Mouse (Mus musculus) MEL (cell line): ENCODE data around the gene Slc6a3. TPM values are rescaled to one million over a fixed set of nuclear protein-coding genes. Genes with fewer than 3 reads are reported as not detected.

Experiments
- DNase-seq: peaks from one replicate; pipeline ENCODE4 v3.0.0; 2011; ENCODE audit warnings: low read depth, low spot score
- H3K27ac ChIP-seq: 2 replicates; pipeline ENCODE4 v1.5.1; 2012; ENCODE audit warnings: low read depth, mild to moderate bottlenecking, control low read depth, low read length, moderate library complexity; ENCODE audit not compliant: control insufficient read depth
- H3K27me3 ChIP-seq, 2 experiments: fragments of 150-350 bp in 1 of 2; sonication (generic) in 1 of 2; 2 replicates each; pipeline ENCODE4 v1.6.1; 2012; ENCODE audit warnings: low read length in 2 of 2, mild to moderate bottlenecking in 2 of 2, improper control_type of control experiment in 1 of 2, moderate library complexity in 1 of 2; ENCODE audit not compliant: insufficient read depth in 2 of 2, control insufficient read depth in 1 of 2
- H3K36me3 ChIP-seq, 2 experiments: 2 replicates each; pipeline ENCODE4 v1.6.1; 2012 to 2014; ENCODE audit warnings: low read length in 2 of 2, improper control_type of control experiment in 1 of 2, inconsistent platforms in 1 of 2, mild to moderate bottlenecking in 1 of 2; ENCODE audit not compliant: insufficient read depth in 2 of 2, control insufficient read depth in 1 of 2
- H3K4me1 ChIP-seq, 2 experiments: fragments of 150-350 bp in 1 of 2; sonication (generic) in 1 of 2; 2 replicates each; pipeline ENCODE4 v1.6.1; 2012; ENCODE audit warnings: low read length in 2 of 2, improper control_type of control experiment in 1 of 2, mild to moderate bottlenecking in 1 of 2; ENCODE audit not compliant: insufficient read depth in 2 of 2, control insufficient read depth in 1 of 2
- H3K4me3 ChIP-seq, 2 experiments: fragments of 150-350 bp in 1 of 2; sonication (generic) in 1 of 2; 2 replicates each; pipeline ENCODE4 v1.5.1; 2012; ENCODE audit warnings: low read depth in 2 of 2, low read length in 2 of 2, mild to moderate bottlenecking in 2 of 2, moderate library complexity in 2 of 2, control low read depth in 1 of 2, improper control_type of control experiment in 1 of 2; ENCODE audit not compliant: control insufficient read depth in 1 of 2, insufficient read depth in 1 of 2
- H3K79me2 ChIP-seq: 2 replicates; pipeline ENCODE4 v1.6.1; 2012; ENCODE audit warnings: mild to moderate bottlenecking, low read length, moderate library complexity; ENCODE audit not compliant: control insufficient read depth, poor library complexity, insufficient read depth
- H3K9ac ChIP-seq: 2 replicates; pipeline ENCODE4 v1.6.1; 2012; ENCODE audit warnings: low read depth, mild to moderate bottlenecking, control low read depth, low read length, moderate library complexity; ENCODE audit not compliant: control insufficient read depth, poor library complexity, severe bottlenecking
- H3K9me3 ChIP-seq: fragments of 150-350 bp; sonication (generic); replicated peaks from 2 replicates; pipeline ENCODE4 v1.6.1; 2012; ENCODE audit warnings: mild to moderate bottlenecking, low read length, improper control_type of control experiment, moderate library complexity; ENCODE audit not compliant: insufficient read depth
- BHLHE40 ChIP-seq: IDR thresholded peaks from 2 replicates; pipeline ENCODE4 v1.6.1; 2012; ENCODE audit warnings: low read depth, mild to moderate bottlenecking, inconsistent platforms, low read length, improper control_type of control experiment, borderline replicate concordance
- CHD1 ChIP-seq: IDR thresholded peaks from 2 replicates; pipeline ENCODE4 v1.6.1; 2012; ENCODE audit warnings: low read depth, mild to moderate bottlenecking, inconsistent platforms, low read length, improper control_type of control experiment
- CHD2 ChIP-seq: IDR thresholded peaks from 2 replicates; pipeline ENCODE4 v1.6.1; 2011; ENCODE audit warnings: low read length, improper control_type of control experiment
- CTCF ChIP-seq, 3 experiments: IDR thresholded peaks in 2 of 3; conservative IDR thresholded peaks in 1 of 3; 2 replicates each; pipeline ENCODE4 v1.5.1; 2011 to 2012; ENCODE audit warnings: low read length in 3 of 3, low read depth in 2 of 3, mild to moderate bottlenecking in 2 of 3, improper control_type of control experiment in 1 of 3, inconsistent platforms in 1 of 3, mixed read lengths in 1 of 3, moderate library complexity in 1 of 3; ENCODE audit not compliant: control insufficient read depth in 1 of 3, insufficient read depth in 1 of 3, poor library complexity in 1 of 3, severe bottlenecking in 1 of 3
- E2F4 ChIP-seq: IDR thresholded peaks from 2 replicates; pipeline ENCODE4 v1.6.1; 2011; ENCODE audit warnings: low read depth, low read length, improper control_type of control experiment, borderline replicate concordance
- EP300 ChIP-seq, 2 experiments: IDR thresholded peaks; 2 replicates each; pipeline ENCODE4 v1.6.1; 2011; ENCODE audit warnings: improper control_type of control experiment in 2 of 2, low read length in 2 of 2, low read depth in 1 of 2, mild to moderate bottlenecking in 1 of 2
- ETS1 ChIP-seq: IDR thresholded peaks from 2 replicates; pipeline ENCODE4 v1.6.1; 2012; ENCODE audit warnings: low read depth, mild to moderate bottlenecking, inconsistent platforms, low read length, improper control_type of control experiment, moderate library complexity
- GABPA ChIP-seq: IDR thresholded peaks from 2 replicates; pipeline ENCODE4 v1.6.1; 2012; ENCODE audit warnings: low read depth, mild to moderate bottlenecking, inconsistent platforms, low read length, improper control_type of control experiment, moderate library complexity
- HCFC1 ChIP-seq: IDR thresholded peaks from 2 replicates; pipeline ENCODE4 v1.6.1; 2012; ENCODE audit warnings: low read depth, mild to moderate bottlenecking, inconsistent platforms, low read length, improper control_type of control experiment, moderate library complexity
- JUND ChIP-seq: IDR thresholded peaks from 2 replicates; pipeline ENCODE4 v1.6.1; 2011; ENCODE audit warnings: low read depth, mild to moderate bottlenecking, improper control_type of control experiment, low read length
- KAT2A ChIP-seq: conservative IDR thresholded peaks from 2 replicates; pipeline ENCODE4 v1.6.1; 2012; ENCODE audit warnings: low read depth, low read length, improper control_type of control experiment, inconsistent platforms
- MAFK ChIP-seq: IDR thresholded peaks from 2 replicates; pipeline ENCODE4 v1.6.1; 2011; ENCODE audit warnings: low read depth, mild to moderate bottlenecking, low read length, improper control_type of control experiment, borderline replicate concordance
- MAZ ChIP-seq: IDR thresholded peaks from 2 replicates; pipeline ENCODE4 v1.6.1; 2012; ENCODE audit warnings: low read depth, mild to moderate bottlenecking, inconsistent platforms, low read length, improper control_type of control experiment
- MEF2A ChIP-seq: IDR thresholded peaks from 2 replicates; pipeline ENCODE4 v1.6.1; 2014; ENCODE audit warnings: low read depth, mild to moderate bottlenecking, inconsistent platforms, low read length, improper control_type of control experiment; ENCODE audit not compliant: poor library complexity, insufficient replicate concordance, severe bottlenecking; ENCODE audit errors: extremely low read depth
- MXI1 ChIP-seq: IDR thresholded peaks from 2 replicates; pipeline ENCODE4 v1.6.1; 2011; ENCODE audit warnings: mild to moderate bottlenecking, low read depth, low read length, improper control_type of control experiment
- MYC ChIP-seq: IDR thresholded peaks from 2 replicates; pipeline ENCODE4 v1.6.1; 2011; ENCODE audit warnings: low read depth, mild to moderate bottlenecking, low read length, improper control_type of control experiment, moderate library complexity
- NELFE ChIP-seq: IDR thresholded peaks from 2 replicates; pipeline ENCODE4 v1.6.1; 2011; ENCODE audit warnings: low read depth, low read length, improper control_type of control experiment
- NRF1 ChIP-seq: IDR thresholded peaks from 2 replicates; pipeline ENCODE4 v1.6.1; 2014; ENCODE audit warnings: low read depth, mild to moderate bottlenecking, inconsistent platforms, low read length, improper control_type of control experiment, moderate library complexity; ENCODE audit not compliant: poor library complexity, insufficient read depth, severe bottlenecking
- POLR2AphosphoS2 ChIP-seq: IDR thresholded peaks from 2 replicates; pipeline ENCODE4 v1.6.1; 2011; ENCODE audit warnings: low read length, improper control_type of control experiment
- POLR2AphosphoS5 ChIP-seq: IDR thresholded peaks from 2 replicates; pipeline ENCODE4 v1.6.1; 2012; ENCODE audit warnings: low read depth, borderline replicate concordance, mild to moderate bottlenecking, inconsistent platforms, low read length, moderate library complexity, mixed read lengths
- RCOR1 ChIP-seq: IDR thresholded peaks from 2 replicates; pipeline ENCODE4 v1.6.1; 2012; ENCODE audit warnings: low read depth, mild to moderate bottlenecking, inconsistent platforms, low read length, improper control_type of control experiment
- UBTF ChIP-seq: IDR thresholded peaks from 2 replicates; pipeline ENCODE4 v1.6.1; 2012; ENCODE audit warnings: low read depth, mild to moderate bottlenecking, inconsistent platforms, low read length, improper control_type of control experiment, moderate library complexity, borderline replicate concordance; ENCODE audit not compliant: insufficient read depth
- USF1 ChIP-seq: IDR thresholded peaks from 2 replicates; pipeline ENCODE4 v1.6.1; 2014; ENCODE audit warnings: low read depth, mild to moderate bottlenecking, inconsistent platforms, low read length, improper control_type of control experiment, moderate library complexity
- USF2 ChIP-seq, 2 experiments: IDR thresholded peaks; 2 replicates each; pipeline ENCODE4 v1.6.1; 2011 to 2012; ENCODE audit warnings: improper control_type of control experiment in 2 of 2, low read length in 2 of 2, borderline replicate concordance in 1 of 2, inconsistent platforms in 1 of 2, low read depth in 1 of 2, mild to moderate bottlenecking in 1 of 2; ENCODE audit not compliant: insufficient read depth in 1 of 2
- ZC3H11A ChIP-seq: IDR thresholded peaks from 2 replicates; pipeline ENCODE4 v1.6.1; 2012; ENCODE audit warnings: low read depth, mild to moderate bottlenecking, inconsistent platforms, low read length, improper control_type of control experiment
- ZNF384 ChIP-seq: IDR thresholded peaks from 2 replicates; pipeline ENCODE4 v1.6.1; 2012; ENCODE audit warnings: low read depth, mild to moderate bottlenecking, inconsistent platforms, low read length, improper control_type of control experiment
- polyA plus RNA-seq, 2 experiments: library from polyadenylated mRNA; stranded (reverse) in 1 of 2; unstranded in 1 of 2; fragments of >175 nt in 1 of 2; fragments of >200 nt in 1 of 2; gene quantifications; 2 replicates each; pipeline versions ENCODE4 v1.2.1 to v1.2.4; 2012; ENCODE audit warnings: low replicate concordance in 2 of 2, low read depth in 1 of 2; ENCODE audit not compliant: insufficient read length in 2 of 2, insufficient read depth in 1 of 2, missing spikeins in 1 of 2
- total RNA-seq: library from RNA; depleted of rRNA; stranded (reverse); fragments of 300-350 nt; gene quantifications from 2 replicates; pipeline ENCODE4 v1.2.3, GENCODE M21; 2012

Slc6a3 gene
- total and polyA plus RNA-seq, 3 experiments: 0.08 to 0.10 TPM; not detected in 1

DNA sequence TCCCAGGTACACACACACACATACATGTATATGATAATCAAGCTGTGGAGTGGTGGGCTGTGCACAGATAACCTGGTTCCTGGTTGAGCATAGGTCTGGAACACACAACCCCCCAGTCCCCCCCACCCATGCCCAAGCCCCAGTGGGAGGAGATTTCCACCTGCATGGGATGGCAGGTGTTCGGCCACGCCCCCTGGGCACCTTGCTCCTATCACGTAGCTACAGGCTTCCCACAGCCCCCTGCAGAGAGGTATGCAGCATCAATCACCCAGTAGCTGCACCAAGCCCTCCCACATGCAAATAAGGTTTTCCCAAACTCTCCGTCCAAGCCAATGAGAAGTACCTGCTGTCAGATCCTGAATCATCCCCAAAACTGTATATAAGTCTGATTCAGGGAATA, 19.7 kb upstream of the Slc6a3 start:
- Histone ChIP-seq H3K4me1 (no peaks in the 10 kb centered on the region), H3K4me3 (no peak overlapping the region), H3K27me3 (no peaks in the 10 kb centered on the region; a peak in 1 of 4 replicates), H3K27ac (no peak overlapping the region), H3K9me3 (no peaks in the 10 kb centered on the region), H3K36me3 (peaks cover 0 to 2% of the 10 kb centered on the region in 2 experiments; a peak in 1 of 4 replicates), H3K79me2 (no peaks in the 10 kb centered on the region), H3K9ac (no peak overlapping the region)
- DNase-seq: no peak
- TF ChIP-seq POLR2AphosphoS2: no peak
- no peak for TF ChIP-seq E2F4
- TF ChIP-seq GABPA: no peak
- TF ChIP-seq RCOR1: no peak
- TF ChIP-seq KAT2A: no peak
- no peak for TF ChIP-seq NRF1
- TF ChIP-seq MXI1: no peak
- no peak for TF ChIP-seq MEF2A
- no peak for TF ChIP-seq ZC3H11A

DNA sequence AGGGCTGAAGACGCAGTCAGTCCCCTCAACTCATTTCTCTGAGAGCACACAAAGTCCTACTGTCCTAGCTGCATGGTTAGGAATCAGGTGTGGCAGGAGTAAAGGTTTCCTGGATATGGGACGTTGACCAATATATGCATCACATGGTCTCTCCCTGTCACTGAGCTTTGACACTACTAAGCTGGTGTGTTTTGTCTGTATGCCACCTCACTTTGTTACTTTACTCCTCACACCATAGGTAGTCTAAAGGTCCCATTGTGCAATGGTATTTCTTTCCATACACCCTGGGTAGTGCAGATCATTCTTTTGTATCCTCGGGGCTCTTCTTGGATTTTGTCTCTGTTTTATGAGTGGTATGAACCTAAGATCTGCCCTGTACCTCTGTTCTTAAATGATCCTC, 2.8 kb upstream of the Slc6a3 start:
- peaks cover 0 to 11% of the 10 kb centered on the region in 2 experiments; a peak in 2 of 4 replicates for H3K36me3 ChIP-seq
- H3K9me3 ChIP-seq: no peaks in the 10 kb centered on the region
- peaks cover 0 to 15% of the 10 kb centered on the region in 2 experiments; a peak in 3 of 4 replicates for H3K4me1 ChIP-seq
- no peak overlapping the region for H3K4me3 ChIP-seq
- no peak overlapping the region for H3K9ac ChIP-seq
- no peak for DNase-seq
- TF ChIP-seq USF1: no peak
- no peak for TF ChIP-seq CHD1
- no peak for TF ChIP-seq HCFC1
- no peak for TF ChIP-seq NELFE
- no peak for TF ChIP-seq MAZ
- no peak for TF ChIP-seq MYC
- TF ChIP-seq MAFK: no peak
- no peak for TF ChIP-seq JUND
- TF ChIP-seq CTCF (IDR thresholded peaks at IDR 0.05 in 2 of 3, conservative IDR thresholded peaks at IDR 0.05 in 1 of 3; ENCODE audit: control insufficient read depth in 1 of 3, insufficient read depth in 1 of 3, low read depth in 2 of 3, low read length in 3 of 3, poor library complexity in 1 of 3, severe bottlenecking in 1 of 3): no peak
- no peak for TF ChIP-seq ETS1
- TF ChIP-seq ZNF384: no peak
- no peak for TF ChIP-seq CHD2
- no peak for TF ChIP-seq POLR2AphosphoS5
- no peak for TF ChIP-seq USF2 (IDR thresholded peaks at IDR 0.05; ENCODE audit: borderline replicate concordance in 1 of 2, insufficient read depth in 1 of 2, low read depth in 1 of 2, low read length in 2 of 2)
- TF ChIP-seq MXI1: no peak
- no peak for TF ChIP-seq UBTF
- TF ChIP-seq BHLHE40: no peak
- no peak for TF ChIP-seq EP300 (IDR thresholded peaks at IDR 0.05; ENCODE audit: low read depth in 1 of 2, low read length in 2 of 2)
- no peaks in the 10 kb centered on the region; a peak in 1 of 4 replicates for H3K27me3 ChIP-seq
- no peaks in the 10 kb centered on the region for H3K79me2 ChIP-seq
- H3K27ac ChIP-seq: no peak overlapping the region
